Mouse (Mus musculus): ENCODE measurements at regions not wholly inside any gene's neighbourhood (a gene's known extent, or its start where the extent isn't known, plus 50 kb on each side); places are given as distances from the start of the nearest gene placed in this dataset.

DNA sequence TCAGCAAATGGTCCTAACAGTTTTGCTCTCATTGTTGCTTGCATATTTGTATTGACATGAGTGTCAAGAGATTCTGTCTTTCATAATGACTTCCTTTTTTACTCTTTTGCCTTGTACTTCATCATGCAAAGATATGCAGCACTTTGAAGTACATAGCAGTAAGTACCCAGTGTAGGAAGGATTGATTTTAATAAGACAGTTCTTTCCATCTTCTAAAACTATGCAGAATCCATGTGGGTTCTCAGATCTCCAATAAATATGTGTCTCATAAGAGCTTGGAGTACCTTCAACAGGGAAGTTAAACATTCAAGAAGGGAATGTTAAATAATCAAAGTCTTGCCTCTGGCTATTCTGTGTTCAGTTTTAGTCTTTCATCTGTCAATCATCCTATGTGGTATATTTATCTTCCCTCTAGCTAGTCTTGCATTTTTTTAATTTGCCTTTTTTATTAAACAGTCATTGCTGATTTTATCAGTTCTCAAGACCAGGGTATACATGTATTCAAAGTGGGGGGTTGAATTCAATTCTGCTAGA is 926.1 kb downstream of the Slitrk1 start:
- DNase-seq (ENCODE audit: low spot score in 2 of 2) = no peak

DNA sequence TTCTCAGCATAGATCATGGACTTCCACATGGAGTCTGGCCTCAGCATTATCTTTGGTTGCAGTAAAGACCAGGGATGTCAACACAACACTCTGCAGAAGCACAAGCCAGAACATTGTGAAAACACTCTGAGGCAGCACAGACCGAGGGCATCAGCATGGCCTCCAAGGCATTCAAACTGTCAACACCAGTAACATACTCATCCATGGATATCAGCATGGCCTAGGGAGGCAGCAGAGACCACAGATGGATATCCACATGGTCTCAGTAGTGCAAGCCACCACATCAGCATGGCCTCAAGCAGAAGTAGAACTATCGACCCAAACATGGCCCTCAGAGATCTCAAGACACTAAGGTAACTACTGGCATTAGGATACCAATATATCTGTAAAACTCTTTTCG is 935.8 kb downstream of the Slitrk1 start:
- no peak for DNase-seq (ENCODE audit: low spot score in 2 of 2)

DNA sequence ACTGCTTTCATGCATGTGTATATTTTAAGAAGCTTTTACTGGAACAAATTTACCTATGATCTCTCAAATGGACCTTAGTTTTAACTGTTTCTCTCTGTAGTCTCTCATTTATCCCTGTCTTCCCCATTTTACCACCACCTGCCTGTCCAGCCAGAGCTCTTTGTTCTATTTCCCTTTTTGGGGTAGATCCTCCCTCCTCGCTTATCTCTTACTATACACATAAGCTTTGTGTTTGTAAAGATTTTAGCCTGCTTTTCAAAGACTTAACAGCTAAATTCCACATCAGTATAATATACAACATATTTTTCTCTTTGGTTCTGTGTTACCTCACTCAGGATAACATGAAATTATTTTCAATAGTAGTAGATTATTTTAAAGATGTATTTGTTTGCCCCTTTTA is 961.9 kb downstream of the Slitrk1 start:
- no peak for DNase-seq (ENCODE audit: low spot score in 2 of 2)

DNA sequence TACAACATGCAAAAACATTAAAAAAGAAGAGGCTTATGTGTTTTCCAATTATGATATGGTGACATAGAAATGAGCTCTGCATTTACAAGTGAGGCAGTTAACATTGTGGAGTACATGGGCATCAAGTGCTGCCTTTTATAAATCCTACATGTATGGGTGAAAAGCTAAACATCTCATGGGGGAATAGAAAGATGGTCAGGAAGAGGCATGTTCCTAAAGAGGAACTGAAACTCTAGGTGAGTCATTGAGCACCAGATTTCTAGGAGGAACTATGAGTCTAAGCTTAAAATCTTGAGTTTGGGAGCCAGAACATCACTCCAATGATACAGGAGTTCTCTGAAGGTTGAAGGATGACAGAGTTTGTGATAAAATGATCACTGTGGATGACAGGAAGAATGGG is 1010.2 kb downstream of the Slitrk1 start:
- no peak for DNase-seq (ENCODE audit: low spot score in 2 of 2)

DNA sequence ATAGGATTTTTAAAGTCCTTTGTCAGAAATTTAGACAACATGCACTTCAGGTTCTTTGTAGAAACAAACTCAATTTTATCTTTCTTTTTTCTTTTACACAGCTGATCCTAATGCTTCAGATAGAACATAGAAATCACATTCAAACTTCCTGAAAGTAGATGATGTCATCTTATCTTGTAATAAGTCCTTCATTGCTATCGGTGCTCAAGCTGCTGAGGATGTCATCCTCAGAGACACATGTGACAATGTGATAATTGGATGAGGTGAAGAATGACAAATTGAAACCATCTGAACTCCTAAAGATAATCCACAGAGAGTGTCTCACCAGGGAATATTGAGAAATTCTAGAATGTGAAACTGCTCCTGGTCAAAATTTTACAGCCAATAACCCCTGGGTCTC is 1012.1 kb downstream of the Slitrk1 start:
- no peak for DNase-seq (ENCODE audit: low spot score in 2 of 2)

GRCm38 (mm10) chr14:107860895-107861294 is 1053.1 kb downstream of the Slitrk1 start:
- no peak for DNase-seq (ENCODE audit: low spot score in 2 of 2)

DNA sequence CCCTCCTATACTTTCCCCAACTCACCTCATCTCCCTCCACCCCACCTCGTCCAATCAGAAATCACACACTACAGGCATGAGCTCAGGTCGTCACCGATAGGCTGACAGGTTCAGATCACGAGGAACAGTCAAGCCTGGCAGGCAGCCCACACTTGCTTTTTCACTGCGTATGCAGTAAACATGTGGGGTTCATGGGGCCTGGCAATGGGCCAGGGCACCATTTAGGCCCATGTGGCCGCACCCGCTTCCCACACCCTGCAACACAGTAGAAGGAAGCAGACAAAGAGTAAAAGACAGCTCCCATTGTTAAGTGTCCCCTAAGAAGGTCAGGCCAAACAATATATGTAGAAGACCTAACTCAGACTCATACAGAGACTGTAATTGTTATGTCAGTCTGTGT is 1064.3 kb downstream of the Slitrk1 start:
- no peak for DNase-seq (ENCODE audit: low spot score in 2 of 2)

- no peak for DNase-seq (ENCODE audit: low spot score in 2 of 2)
Measured at GRCm38 (mm10) chr14:107845289-107846215, 1068.4 kb downstream of the Slitrk1 start.

GRCm38 (mm10) chr14:107844533-107844932 is 1069.4 kb downstream of the Slitrk1 start:
- no peak for DNase-seq (ENCODE audit: low spot score in 2 of 2)

DNA sequence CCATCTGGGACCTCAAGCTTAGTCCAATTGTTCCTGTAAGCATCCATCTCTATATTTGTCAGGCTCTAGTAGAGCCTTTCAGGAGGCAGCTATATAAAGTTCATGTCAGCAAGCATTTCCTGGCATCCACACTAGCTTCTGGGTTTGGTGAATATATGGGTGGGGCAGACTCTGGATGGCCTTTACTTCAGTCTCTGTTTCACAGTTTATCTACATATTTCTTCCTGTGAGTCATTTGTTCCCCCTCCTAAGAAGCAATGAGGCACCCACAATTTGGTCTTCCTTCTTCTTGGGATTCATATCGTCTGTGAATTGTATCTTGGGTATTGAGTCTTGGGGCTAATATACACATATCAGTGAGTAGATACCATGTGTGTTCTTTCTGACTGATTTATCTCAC is 1081.0 kb downstream of the Slitrk1 start:
- no peak for DNase-seq (ENCODE audit: low spot score in 2 of 2)

DNA sequence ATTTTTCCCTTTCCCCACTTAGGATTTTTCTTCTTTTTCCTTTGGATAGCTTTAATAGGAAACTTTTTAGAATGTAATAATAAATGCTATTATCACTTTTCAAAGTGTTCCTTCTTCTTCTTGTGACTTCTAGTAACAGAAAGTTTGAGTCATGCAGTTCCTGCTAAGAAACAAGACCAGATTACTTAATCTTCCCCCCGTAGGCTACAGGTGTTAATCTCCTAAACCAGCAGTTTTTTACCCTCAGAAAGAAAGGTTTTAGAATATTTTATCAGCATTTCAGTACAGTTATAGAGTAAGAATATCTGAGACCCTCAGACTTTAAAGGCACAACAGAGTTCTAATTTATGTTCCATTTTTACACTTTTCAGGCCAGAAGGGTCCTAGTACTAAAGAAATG is 1128.7 kb downstream of the Slitrk1 start:
- DNase-seq (ENCODE audit: low spot score in 2 of 2) = no peak

Measured in layer of hippocampus, adult 18-20 months (tissue).